Mouse (Mus musculus) left cerebral cortex, postnatal 36 days (tissue): ENCODE data around the gene M1ap. TPM values are rescaled to one million over a fixed set of nuclear protein-coding genes. Genes with fewer than 3 reads are reported as not detected.

Source experiments
- DNase-seq, 2 experiments: peaks; one replicate each; pipeline ENCODE4 v3.0.0; 2021 to 2022; ENCODE audit warnings: low spot score in 2 of 2, mixed read lengths in 1 of 2
- intact Hi-C: fragments of 180-260 bp; cut with DNase I; formaldehyde crosslinking; loops from one replicate; pipeline ENCODE4 v1.15.1; 2025
- total RNA-seq, 2 experiments: library from RNA; stranded (reverse); gene quantifications; 2 replicates each; pipeline ENCODE4 v1.2.3; 2021

M1ap gene
- under 1 TPM in 1 of 2 experiments, not detected in 1; 0.22 TPM for total RNA-seq

DNA sequence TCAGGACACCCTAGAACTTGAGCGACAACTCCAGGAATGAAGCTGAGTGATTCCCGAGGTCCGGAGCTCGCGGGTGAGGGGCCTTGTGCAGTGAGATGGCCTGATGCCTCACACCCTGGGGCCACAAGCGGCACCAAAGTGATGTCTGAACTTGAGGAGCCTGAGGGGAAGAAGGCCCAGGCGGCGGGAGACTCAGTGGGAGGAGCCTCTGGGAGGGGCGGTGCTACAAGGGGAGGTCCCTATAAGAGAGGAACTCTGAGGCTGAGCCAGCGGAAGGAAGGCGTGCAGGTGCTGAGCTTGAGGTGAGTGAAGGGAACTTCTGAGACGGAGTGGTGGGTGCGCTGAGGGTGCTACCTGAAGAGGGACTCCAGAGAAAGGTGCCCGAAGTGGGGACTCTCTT is at the start of gene M1ap:
TSS of gene M1ap (plus strand) at position 252 of the 400 bp plus-strand sequence.
- intact Hi-C loops, result no loop called here
- DNase-seq, result no peak

- intact Hi-C loops, result no loop called here
- DNase-seq, result no peak
Observed at GRCm38 (mm10) chr6:82897311-82897710, 49.4 kb upstream of the M1ap start.

GRCm38 (mm10) chr6:82898227-82898626 is 48.5 kb upstream of the M1ap start:
- DNase-seq, result no peak
- intact Hi-C loops, result no loop called here

DNA sequence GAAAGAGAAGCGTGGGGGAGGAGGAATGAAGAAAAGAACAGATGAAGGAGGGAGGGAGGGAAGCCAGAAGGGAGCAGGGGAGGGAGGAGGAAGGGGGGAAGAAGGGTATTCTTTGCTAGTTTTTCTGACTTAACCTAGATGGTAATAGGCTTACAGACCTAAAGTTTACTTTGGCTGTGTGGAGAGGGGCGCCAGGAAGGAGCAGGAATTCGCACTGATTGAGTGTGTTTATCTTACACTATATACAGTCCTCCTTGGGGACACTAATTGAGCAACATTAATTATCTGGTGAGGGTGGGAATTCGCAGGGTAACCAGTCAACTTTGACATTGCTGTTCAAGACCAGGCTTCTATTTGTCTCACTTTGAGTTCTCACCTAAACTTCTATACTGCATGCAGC is 48.0 kb upstream of the M1ap start:
- DNase-seq, result no peak
- intact Hi-C loops, result no loop called here

GRCm38 (mm10) chr6:82902559-82902958 is 44.1 kb upstream of the M1ap start:
- no peak for DNase-seq
- intact Hi-C loops, result no loop called here

GRCm38 (mm10) chr6:82906985-82907384 is 39.7 kb upstream of the M1ap start:
- intact Hi-C loops, result no loop called here
- DNase-seq, result no peak

DNA sequence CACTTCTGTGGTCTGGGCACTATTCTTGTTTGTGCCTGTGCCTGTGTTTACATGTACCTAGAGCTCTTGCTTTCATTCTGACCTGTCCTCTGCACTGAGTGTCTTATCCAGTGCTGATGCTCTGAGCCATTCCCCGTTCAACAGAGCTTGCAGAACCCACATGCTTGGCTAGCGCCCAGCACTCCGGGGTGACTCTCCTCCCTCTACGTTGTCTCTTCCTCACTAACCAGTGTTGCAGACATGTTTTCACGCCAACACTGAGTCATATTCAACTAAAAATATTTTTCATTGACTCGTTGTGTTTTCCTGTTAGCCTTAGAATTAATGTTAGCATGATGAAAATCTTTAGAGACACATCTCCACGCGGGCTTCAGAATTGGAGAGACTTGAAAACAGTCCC is 38.7 kb upstream of the M1ap start:
- DNase-seq, result no peak
- intact Hi-C loops, result no loop called here

DNA sequence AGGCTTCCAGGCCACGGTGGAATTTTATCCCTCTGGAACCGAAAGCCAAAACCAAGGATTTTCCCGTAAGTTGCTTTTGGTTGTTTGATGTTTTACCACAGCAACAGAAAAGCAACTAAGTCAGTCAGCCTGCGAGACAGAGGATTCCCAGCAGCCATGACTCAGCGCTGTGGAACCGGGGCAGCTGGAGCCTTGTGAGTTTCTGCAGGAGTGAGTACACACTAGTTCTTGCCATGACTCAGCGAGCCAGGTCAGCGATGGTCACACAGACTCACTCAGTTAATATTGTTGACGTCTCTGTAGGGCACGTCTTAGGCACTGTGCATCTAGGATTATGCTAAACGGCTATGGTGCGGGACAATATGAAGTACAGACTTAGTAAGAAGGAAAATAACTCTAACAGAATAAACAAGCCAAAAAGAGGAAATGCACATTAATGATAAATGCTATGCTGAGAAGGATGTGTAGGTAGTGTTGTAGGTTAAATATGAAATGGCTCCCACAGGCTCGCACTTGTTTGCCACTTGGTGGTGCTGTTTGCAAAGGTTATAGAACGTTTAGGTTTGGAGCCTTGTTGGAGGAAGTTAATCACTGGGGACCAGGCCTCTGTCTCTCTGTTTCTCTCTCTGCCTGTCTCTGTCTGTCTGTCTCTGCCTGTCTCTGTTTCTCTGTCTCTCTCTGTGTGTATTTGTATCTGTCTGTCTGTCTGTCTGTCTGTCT is 37.4 kb upstream of the M1ap start:
- intact Hi-C loops, result no loop called here
- peak; percentile 63 to 66 for DNase-seq

- intact Hi-C loops, result no loop called here
- no peak for DNase-seq
Observed at GRCm38 (mm10) chr6:82911303-82911702, 35.4 kb upstream of the M1ap start.

DNA sequence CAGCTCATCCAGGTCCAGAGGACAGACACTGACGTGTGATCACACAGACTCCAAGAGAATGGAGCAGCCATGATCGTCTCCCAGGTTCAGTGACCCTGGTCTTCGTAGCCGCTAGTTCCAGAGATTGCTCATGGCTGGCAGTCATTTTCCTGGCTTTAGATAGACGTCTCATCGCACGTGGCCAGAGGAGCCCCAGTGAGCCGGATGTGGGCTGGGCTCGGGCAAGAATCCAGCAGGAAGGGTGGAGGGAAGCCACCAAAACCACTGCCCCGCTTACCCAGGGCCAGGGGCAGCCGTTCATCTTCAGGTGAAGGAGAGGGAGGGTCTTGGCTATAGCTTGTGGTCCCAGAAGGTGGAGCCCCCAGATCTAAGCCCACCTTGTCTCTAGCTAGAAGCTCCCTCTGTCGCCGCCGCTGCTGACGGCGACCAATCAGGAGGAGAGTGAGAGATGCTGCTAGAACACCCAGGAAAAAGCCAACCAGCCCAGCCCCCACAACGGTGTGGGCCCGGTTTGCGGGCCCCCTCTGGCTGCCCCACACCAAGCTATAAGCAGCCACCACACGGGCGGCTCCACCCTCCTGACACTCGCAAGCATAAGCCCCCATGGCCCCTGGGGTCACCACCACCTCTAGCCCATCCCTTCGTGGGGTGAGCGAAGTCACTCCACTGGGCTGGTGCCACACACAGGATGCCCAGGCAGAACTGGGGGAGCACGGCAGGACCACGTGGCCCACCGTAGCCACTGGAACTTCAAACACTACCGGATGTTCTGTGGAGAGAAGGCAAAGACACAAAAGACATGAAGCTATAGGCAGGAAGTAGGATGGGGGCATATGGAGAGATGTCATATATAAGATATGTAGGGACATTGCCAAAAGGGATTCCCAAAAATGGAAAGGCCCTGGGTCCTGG is 33.1 kb upstream of the M1ap start:
- intact Hi-C loops, result no loop called here
- DNase-seq, result no peak

GRCm38 (mm10) chr6:82915889-82916288 is 30.8 kb upstream of the M1ap start:
- peak in 1 of 2 experiments; percentile 44 for DNase-seq
- intact Hi-C loops, result loop anchor here (2.0 kb wide), 1 partner anchor 55 kb away; no protein-coding TSS in a partner anchor

GRCm38 (mm10) chr6:82916459-82916858 is 30.2 kb upstream of the M1ap start:
- DNase-seq, result no peak
- intact Hi-C loops, result loop anchor here (2.0 kb wide), 1 partner anchor 54 kb away; no protein-coding TSS in a partner anchor

DNA sequence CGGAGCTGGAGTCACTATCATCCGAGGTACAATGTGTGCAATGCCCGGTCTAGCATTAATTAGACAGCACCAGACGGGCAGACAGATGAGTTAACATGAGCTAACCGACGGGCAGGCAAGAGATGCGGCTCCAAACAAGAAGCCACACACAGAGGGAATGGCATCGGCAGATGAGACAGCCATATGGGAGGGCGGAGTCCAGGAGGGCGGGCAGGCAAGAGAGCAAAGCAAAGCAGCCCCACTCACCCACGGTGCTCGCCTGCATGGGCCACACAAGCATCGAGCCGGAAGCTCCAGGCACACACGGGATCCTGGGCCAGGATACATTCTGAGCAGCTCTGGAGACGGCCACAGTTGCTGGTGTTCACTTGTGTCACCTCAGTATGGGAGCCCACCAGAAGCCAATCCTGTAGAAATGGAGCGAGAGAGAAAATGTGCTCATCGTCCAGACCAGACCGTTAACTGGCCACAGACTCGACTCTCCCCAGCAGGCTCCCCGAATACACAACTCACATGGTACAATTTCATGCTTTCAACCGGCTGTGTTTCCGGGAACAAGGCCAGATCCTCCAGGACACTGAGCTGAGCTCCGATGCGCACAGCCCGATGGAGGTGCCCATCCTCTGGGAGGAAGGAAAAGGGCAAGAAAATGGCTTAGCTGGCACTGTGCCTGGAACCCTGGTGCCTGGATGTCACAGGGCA is 29.5 kb upstream of the M1ap start:
- intact Hi-C loops, result loop anchor here (2.0 kb wide), 1 partner anchor 54 kb away; no protein-coding TSS in a partner anchor
- peak; percentile 53 to 55 for DNase-seq

GRCm38 (mm10) chr6:82917778-82918129 is 28.9 kb upstream of the M1ap start:
- peak; percentile 47 to 51 for DNase-seq
- intact Hi-C loops, result loop anchor here (2.0 kb wide), 1 partner anchor 53 kb away; no protein-coding TSS in a partner anchor

DNA sequence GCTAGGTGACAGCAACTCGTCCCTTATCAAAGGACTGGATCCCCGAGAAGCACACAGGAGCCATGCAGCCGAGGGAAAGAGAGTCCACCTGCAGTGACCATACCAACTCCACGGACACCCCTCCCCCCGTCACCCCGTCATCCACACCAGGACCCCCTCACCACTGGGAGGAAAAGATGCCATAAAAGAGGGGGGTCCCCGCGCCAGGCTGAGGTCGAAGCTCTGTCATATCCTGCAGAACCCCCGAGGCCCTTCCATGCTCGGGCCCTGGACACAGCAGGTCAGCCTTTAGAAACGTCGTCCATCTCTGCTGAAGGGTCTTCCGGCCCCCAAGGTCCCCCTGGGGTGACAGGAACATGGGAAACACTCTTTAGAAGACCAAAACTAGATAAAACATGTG is 28.3 kb upstream of the M1ap start:
- DNase-seq, result no peak
- intact Hi-C loops, result no loop called here

DNA sequence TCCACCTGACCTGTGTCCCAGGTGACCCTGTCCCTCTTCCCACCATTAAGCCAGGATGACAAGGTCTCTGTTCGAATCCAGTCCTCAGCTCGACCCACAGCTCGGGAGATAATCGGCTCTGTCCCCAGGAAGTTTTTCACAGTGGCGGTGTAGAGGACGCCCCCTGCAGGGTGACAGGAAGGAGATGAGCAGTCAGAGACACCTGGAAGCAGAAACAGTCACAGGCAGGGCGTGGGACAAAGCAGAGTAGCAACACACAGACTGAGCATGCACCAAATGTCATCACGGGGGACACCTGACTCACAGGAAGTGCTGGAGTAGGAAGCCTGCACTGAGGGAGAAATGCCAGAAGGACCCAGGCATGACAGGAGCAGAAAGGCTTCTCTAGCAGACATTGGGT is 27.2 kb upstream of the M1ap start:
- no peak for DNase-seq
- intact Hi-C loops, result no loop called here

GRCm38 (mm10) chr6:82921426-82922224 is 25.1 kb upstream of the M1ap start:
- DNase-seq, result no peak
- intact Hi-C loops, result no loop called here

- intact Hi-C loops, result no loop called here
- DNase-seq, result no peak
Observed at GRCm38 (mm10) chr6:82925005-82925404, 21.7 kb upstream of the M1ap start.

GRCm38 (mm10) chr6:82926106-82926505 is 20.6 kb upstream of the M1ap start:
- intact Hi-C loops, result no loop called here
- DNase-seq, result no peak
